Mouse (Mus musculus) heart, adult 2 months (tissue): Measurements from ENCODE around the gene Kbtbd3.

ENCODE experiments used
- CTCF ChIP-seq: fragments of 200-600 bp; IDR thresholded peaks from 2 replicates; pipeline ENCODE4 v1.8.1; 2022; ENCODE audit warnings: antibody characterized with exemption, mild to moderate bottlenecking, moderate library complexity
- EP300 ChIP-seq: fragments of 200-500 bp; IDR thresholded peaks from 2 replicates; pipeline ENCODE4 v1.6.1; 2011; ENCODE audit warnings: low read depth, low read length, control low read depth; ENCODE audit not compliant: insufficient read depth
- POLR2A ChIP-seq: fragments of 200-500 bp; IDR thresholded peaks from 2 replicates; pipeline ENCODE4 v1.6.1; 2011; ENCODE audit warnings: mild to moderate bottlenecking, low read depth, low read length, control low read depth; ENCODE audit not compliant: insufficient read depth

DNA sequence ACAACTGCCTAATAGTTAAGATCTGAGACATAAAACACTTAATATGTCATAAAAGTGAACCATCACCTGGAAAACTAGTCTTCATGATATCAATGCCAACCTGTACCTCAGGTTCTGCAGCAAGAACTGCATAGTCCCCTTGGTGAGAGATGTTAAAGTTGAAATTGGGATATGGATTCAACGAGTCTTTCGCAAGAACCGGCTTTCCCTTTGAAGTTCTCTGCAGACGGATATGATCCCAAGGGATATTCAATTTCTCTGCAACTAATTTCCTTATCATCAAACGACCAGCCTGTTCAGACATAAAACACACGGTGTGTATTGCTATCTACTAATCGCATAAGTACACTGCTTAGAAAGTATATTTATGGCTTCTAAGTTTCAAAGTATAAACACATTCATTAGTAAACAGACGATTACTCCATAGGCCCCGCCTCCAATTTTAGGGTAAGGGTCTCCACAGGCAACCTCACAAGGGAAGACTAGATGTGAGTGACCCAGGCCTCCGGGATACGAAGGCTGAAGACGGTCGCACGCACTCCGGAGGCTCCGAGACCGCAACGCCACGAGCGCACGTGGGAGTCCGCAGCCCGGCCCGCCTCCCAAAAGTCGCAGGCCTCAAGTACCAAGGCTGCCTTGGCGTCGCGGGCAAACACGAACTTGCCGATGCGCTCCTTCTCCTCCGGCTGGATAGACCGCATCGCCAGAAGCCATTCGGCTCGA lies 844 bp upstream of the Kbtbd3 start:
- TF ChIP-seq CTCF (no peak), POLR2A (no peak), EP300 (no peak)
